Mouse (Mus musculus) kidney, embryonic 14.5 days (tissue): Measurements from ENCODE around the gene Mthfsl. TPM values are rescaled to one million over a fixed set of nuclear protein-coding genes. Genes with fewer than 3 reads are reported as not detected.
"Not testable (repeated sequence)": the region's sequence is repeated elsewhere in the genome, so short reads cannot be mapped to it uniquely, and the experiment has no call there.

Experiments used
- ATAC-seq: fragments of 200-750 bp; cut with Nextera tagmentation; 2 replicates; pipeline ENCODE4 v1.8.0; 2017; ENCODE audit warnings: moderate number of reproducible peaks, mild to moderate bottlenecking, moderate TSS enrichment, moderate library complexity; ENCODE audit not compliant: low FRiP score, low TSS enrichment
- H3K27ac ChIP-seq: fragments of 300-500 bp; sonication (generic); 2 replicates; pipeline ENCODE4 v1.5.1; 2014; ENCODE audit warnings: low read depth, mild to moderate bottlenecking, low read length, moderate library complexity, mixed read lengths
- H3K27me3 ChIP-seq: fragments of 300-500 bp; sonication (generic); 2 replicates; pipeline ENCODE4 v1.6.1; 2014; ENCODE audit warnings: mild to moderate bottlenecking, low read length; ENCODE audit not compliant: control insufficient read depth, insufficient read depth
- H3K36me3 ChIP-seq: fragments of 300-500 bp; sonication (generic); 2 replicates; pipeline ENCODE4 v1.6.1; 2014; ENCODE audit warnings: low read length, mixed read lengths; ENCODE audit not compliant: control insufficient read depth, insufficient read depth
- H3K4me1 ChIP-seq: fragments of 300-500 bp; sonication (generic); 2 replicates; pipeline ENCODE4 v1.6.1; 2014; ENCODE audit warnings: low read length, mixed read lengths; ENCODE audit not compliant: control insufficient read depth, insufficient read depth
- H3K4me2 ChIP-seq: fragments of 300-500 bp; sonication (generic); replicated peaks from 2 replicates; pipeline ENCODE4 v1.6.1; 2014; ENCODE audit warnings: low read depth, mild to moderate bottlenecking, low read length
- H3K4me3 ChIP-seq: fragments of 300-500 bp; sonication (generic); 2 replicates; pipeline ENCODE4 v1.5.1; 2014; ENCODE audit warnings: mild to moderate bottlenecking, low read length
- H3K9ac ChIP-seq: fragments of 300-500 bp; sonication (generic); 2 replicates; pipeline ENCODE4 v1.6.1; 2014; ENCODE audit warnings: low read depth, mild to moderate bottlenecking, low read length, moderate library complexity
- H3K9me3 ChIP-seq: fragments of 300-500 bp; sonication (generic); 2 replicates; pipeline ENCODE4 v1.6.1; 2016; ENCODE audit warnings: low read length; ENCODE audit not compliant: control insufficient read depth
- WGBS: fragments of 180-500 bp; shearing (Covaris S2); extraction: QIAGEN DNeasy Blood & Tissue Kit; methylation state at CpG from one replicate; pipeline ENCODE4 v1.1.7; 2014; 5-methylcytosine and 5-hydroxymethylcytosine counted together
- polyA plus RNA-seq: library from polyadenylated mRNA; unstranded; fragments of >200 nt; fragmentation: Nextera tagmentation; extraction: Ambion mirVana; gene quantifications from 2 replicates; pipeline ENCODE4 v1.2.1, GENCODE M21; 2014

The Mthfsl gene
- polyA plus RNA-seq, result 39.1 and 52.7 TPM in 2 replicates

GRCm38 (mm10) chr9:88719989-88720537, at the start of gene Mthfsl:
Mthfsl (minus strand) TSS chr9:88720296.
- H3K4me1 ChIP-seq, H3K27me3 ChIP-seq, H3K9me3 ChIP-seq, H3K9ac ChIP-seq, H3K36me3 ChIP-seq: not testable (repeated sequence)
- 18% methylated on average over 11 of the region's 12 CpGs for WGBS
- H3K4me2 ChIP-seq, result peak within 1 kb of the TSS; percentile 40
- H3K4me3 ChIP-seq, result peak within 1 kb of the TSS; percentile 31
- peak; percentile 61 for ATAC-seq
- H3K27ac ChIP-seq, result peak within 1 kb of the TSS; percentile 47; the same call in 1 of the 2 replicates

GRCm38 (mm10) chr9:88769470-88769869, 49.4 kb upstream of the Mthfsl start:
- H3K27me3 ChIP-seq, H3K9me3 ChIP-seq, ATAC-seq, H3K36me3 ChIP-seq, H3K27ac ChIP-seq, H3K4me2 ChIP-seq, H3K4me3 ChIP-seq, H3K9ac ChIP-seq, H3K4me1 ChIP-seq: not testable (repeated sequence)
- 88% methylated on average over 4 of the region's 5 CpGs for WGBS

- WGBS, result no CpG with 5 or more reads among the region's 2 CpGs
These were observed 26.6 kb upstream of the Mthfsl start for GRCm38 (mm10) chr9:88746687-88747086.

GRCm38 (mm10) chr9:88746046-88746445, 25.9 kb upstream of the Mthfsl start:
- not testable (repeated sequence) for ATAC-seq, H3K4me2 ChIP-seq
- no CpG with 5 or more reads among the region's 2 CpGs for WGBS

More at GRCm38 (mm10) chr9:88746687-88747086, 26.6 kb upstream of the Mthfsl start:
- not testable (repeated sequence) for ATAC-seq, H3K4me2 ChIP-seq, H3K27ac ChIP-seq, H3K36me3 ChIP-seq, H3K9me3 ChIP-seq, H3K27me3 ChIP-seq, H3K9ac ChIP-seq, H3K4me1 ChIP-seq, H3K4me3 ChIP-seq

GRCm38 (mm10) chr9:88735289-88735688, 15.2 kb upstream of the Mthfsl start:
- not testable (repeated sequence) for ATAC-seq, H3K9ac ChIP-seq

More at GRCm38 (mm10) chr9:88746046-88746445, 25.9 kb upstream of the Mthfsl start:
- not testable (repeated sequence) for H3K36me3 ChIP-seq, H3K9ac ChIP-seq, H3K9me3 ChIP-seq, H3K4me1 ChIP-seq, H3K4me3 ChIP-seq, H3K27ac ChIP-seq, H3K27me3 ChIP-seq

GRCm38 (mm10) chr9:88733182-88733581, 13.1 kb upstream of the Mthfsl start:
- H3K27me3 ChIP-seq, H3K4me1 ChIP-seq, H3K9me3 ChIP-seq, H3K27ac ChIP-seq, H3K9ac ChIP-seq, H3K4me3 ChIP-seq, H3K4me2 ChIP-seq, ATAC-seq, H3K36me3 ChIP-seq: not testable (repeated sequence)
- WGBS, result 90% methylated on average over 1 of the region's 1 CpGs

More at GRCm38 (mm10) chr9:88735289-88735688, 15.2 kb upstream of the Mthfsl start:
- not testable (repeated sequence) for H3K4me3 ChIP-seq, H3K36me3 ChIP-seq, H3K4me1 ChIP-seq, H3K4me2 ChIP-seq, H3K27me3 ChIP-seq, H3K9me3 ChIP-seq, H3K27ac ChIP-seq

GRCm38 (mm10) chr9:88732334-88732733, 12.2 kb upstream of the Mthfsl start:
- WGBS, result 87% methylated on average over 1 of the region's 3 CpGs
- H3K27ac ChIP-seq, H3K9me3 ChIP-seq, H3K9ac ChIP-seq, H3K36me3 ChIP-seq, ATAC-seq, H3K27me3 ChIP-seq, H3K4me3 ChIP-seq, H3K4me1 ChIP-seq, H3K4me2 ChIP-seq: not testable (repeated sequence)

GRCm38 (mm10) chr9:88731728-88732127, 11.6 kb upstream of the Mthfsl start, which contains the start of gene Bcl2a1d:
Bcl2a1d (minus strand) TSS chr9:88731914.
- not testable (repeated sequence) for H3K27ac ChIP-seq, H3K36me3 ChIP-seq, H3K9ac ChIP-seq, H3K27me3 ChIP-seq, ATAC-seq, H3K4me2 ChIP-seq, H3K4me1 ChIP-seq, H3K4me3 ChIP-seq, H3K9me3 ChIP-seq
- 68% methylated on average over 5 of the region's 5 CpGs for WGBS

- H3K9me3 ChIP-seq, H3K36me3 ChIP-seq, H3K4me2 ChIP-seq, H3K9ac ChIP-seq, H3K4me3 ChIP-seq, H3K4me1 ChIP-seq, H3K27me3 ChIP-seq, ATAC-seq, H3K27ac ChIP-seq: not testable (repeated sequence)
These were observed 8.2 kb upstream of the Mthfsl start for GRCm38 (mm10) chr9:88728311-88728710.
